Mouse (Mus musculus) yolk sac, embryonic 10.5 days (tissue): Measurements from ENCODE around the gene Klf1.
"Not testable (repeated sequence)": the region's sequence is repeated elsewhere in the genome, so short reads cannot be mapped to it uniquely, and the experiment has no call there.

Experiments
- DNase-seq: peaks from one replicate; pipeline ENCODE4 v3.0.0-alpha.2; 2017; ENCODE audit warnings: low spot score

Klf1 gene

DNA sequence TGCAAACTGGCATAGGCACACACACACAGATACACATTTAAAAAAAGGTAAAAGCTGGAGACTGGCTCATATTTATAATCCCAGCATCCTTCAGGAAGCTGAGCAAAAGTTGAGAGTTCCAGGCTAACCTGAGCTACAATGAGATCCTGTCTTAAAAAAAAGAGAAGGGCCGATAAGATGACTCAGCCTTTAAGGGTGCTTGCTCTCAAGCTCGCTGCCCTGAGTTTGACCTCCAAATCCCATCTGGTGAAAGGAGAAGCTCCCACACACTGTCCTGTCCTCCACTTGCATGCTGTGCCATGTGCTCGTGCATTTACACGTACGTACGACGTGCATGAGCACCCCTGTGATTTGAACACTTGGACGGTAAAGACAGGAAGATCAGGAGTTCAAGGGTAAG, 5.8 kb downstream of the Klf1 start:
- no peak for DNase-seq

- not testable (repeated sequence) for DNase-seq
Observed at GRCm38 (mm10) chr8:84907979-84908378, 6.3 kb downstream of the Klf1 start.

DNA sequence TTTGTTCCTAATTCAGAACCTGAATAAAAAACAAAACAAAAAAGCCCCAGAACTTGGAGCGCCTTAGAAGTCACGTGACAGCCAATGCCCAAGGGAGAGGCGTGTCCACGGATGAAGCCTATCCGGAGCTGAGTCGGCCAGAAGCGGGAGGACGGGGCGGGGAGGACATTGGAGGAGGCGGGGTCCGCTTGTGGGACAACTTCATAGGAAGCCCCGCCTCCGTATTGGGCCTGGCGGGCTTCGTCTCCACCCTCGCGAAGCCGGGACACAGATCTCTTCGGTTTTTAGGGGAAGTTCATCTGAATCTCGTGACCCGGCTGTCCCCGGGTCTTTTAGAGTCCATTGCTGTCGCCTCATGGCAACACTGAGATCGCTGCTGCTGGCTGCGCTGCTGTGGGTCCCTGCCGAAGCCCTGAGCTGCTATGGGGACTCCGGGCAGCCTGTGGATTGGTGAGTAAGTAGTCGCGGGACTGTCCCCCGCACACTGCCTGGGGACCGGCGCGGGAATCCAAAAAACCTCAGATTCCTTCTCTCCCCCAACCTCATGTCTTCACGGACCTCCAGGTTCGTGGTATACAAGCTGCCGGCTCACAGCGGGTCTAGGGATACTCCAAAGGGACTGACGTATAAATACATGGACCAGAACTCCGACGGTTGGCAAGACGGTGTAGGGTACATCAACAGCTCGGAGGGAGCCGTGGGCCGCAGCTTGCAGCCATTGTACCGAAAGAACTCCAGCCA, 6.9 kb downstream of the Klf1 start, which contains the start of gene Dnase2a:
Dnase2a (plus strand) TSS at position 140 of the 741 bp plus-strand sequence.
- DNase-seq, result peak; percentile 94

- DNase-seq, result no peak
Observed at GRCm38 (mm10) chr8:84909162-84909767, 7.5 kb downstream of the Klf1 start.

GRCm38 (mm10) chr8:84909949-84910348, 8.2 kb downstream of the Klf1 start:
- no peak for DNase-seq

DNA sequence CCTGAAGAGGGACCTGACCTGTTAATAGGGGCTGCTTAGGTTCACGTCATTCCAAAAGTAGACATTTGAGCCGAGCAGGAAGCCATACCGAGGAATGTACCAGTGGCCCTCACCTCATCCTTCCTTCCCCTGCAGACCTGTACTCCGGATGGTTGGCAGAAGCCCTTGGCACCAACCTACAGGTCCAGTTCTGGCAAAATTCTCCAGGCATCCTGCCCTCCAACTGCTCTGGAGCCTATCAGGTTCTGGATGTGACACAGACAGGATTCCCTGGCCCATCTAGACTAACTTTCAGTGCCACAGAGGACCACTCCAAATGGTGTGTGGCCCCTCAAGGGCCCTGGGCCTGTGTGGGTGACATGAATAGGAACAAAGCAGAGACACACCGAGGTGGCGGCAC, 8.8 kb downstream of the Klf1 start:
- DNase-seq, result no peak

DNA sequence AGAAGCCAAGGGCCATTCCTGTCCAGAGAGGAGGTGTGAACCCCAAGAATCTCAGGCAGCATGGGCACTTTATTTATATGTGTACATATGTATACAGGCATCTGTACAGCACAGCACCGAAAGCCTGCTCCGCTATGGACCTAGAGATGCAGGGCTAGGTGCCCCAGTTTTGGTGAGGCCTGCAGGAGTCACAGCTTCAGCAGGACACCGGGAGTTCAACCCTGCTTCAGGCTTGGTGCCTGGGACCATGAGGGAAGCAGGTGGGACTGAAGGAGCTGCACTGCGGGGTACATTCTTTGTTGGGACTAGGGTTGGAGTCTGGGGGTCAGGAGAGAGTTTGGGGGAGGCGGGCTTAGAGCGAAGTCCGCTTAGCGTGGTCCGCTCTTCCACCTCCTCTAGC, 10.1 kb downstream of the Klf1 start:
- DNase-seq, result no peak

- no peak for DNase-seq
Observed at GRCm38 (mm10) chr8:84912391-84912790, 10.7 kb downstream of the Klf1 start.

- DNase-seq, result peak; percentile 78
Observed at GRCm38 (mm10) chr8:84912895-84913501, 11.3 kb downstream of the Klf1 start.

- no peak for DNase-seq
Observed at GRCm38 (mm10) chr8:84913502-84913900, 11.8 kb downstream of the Klf1 start.

DNA sequence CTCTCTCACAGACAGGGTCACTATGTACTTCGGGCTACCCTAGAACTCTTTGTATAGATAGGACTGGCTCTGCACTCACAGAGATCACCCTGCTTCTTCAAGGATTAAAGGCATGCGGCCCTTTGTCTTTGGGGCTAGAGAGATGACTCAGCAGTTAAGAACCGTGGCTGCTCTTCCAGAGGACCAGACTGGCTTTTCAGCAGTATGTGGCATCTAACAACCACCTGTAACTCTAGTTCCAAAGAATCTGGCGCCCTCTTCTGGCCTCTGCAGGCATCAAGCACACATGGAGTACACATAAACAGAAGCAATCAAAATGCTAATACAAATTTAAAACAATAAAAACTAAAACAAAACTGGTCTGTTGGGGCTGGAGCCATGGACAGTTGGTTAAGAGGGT, 12.2 kb downstream of the Klf1 start:
- DNase-seq, result peak; percentile 36

- no peak for DNase-seq
Observed at GRCm38 (mm10) chr8:84915269-84915668, 13.5 kb downstream of the Klf1 start.

- no peak for DNase-seq
Observed at GRCm38 (mm10) chr8:84917781-84918180, 16.1 kb downstream of the Klf1 start.

DNA sequence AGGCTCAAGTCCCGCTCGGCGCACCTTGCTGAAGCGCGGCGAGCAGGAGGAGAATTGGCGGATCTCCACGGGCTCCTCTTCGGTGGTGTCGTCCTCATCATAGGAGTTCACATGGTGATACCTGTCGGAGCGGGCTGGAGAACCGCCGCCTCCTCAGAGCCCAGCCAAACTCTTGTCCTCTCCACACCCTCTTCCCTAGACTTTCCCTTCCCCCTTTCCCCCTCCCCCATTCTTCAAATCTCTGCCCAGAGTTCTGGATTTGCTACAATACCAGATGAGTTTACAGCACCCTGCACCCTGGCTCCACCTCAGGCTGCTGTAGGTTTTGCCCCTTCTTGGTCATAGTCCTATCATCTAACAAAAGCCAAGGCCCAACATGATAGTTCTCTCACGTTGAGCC, 16.9 kb downstream of the Klf1 start:
- no peak for DNase-seq

GRCm38 (mm10) chr8:84921596-84921995, 19.9 kb downstream of the Klf1 start:
- no peak for DNase-seq

- no peak for DNase-seq
Observed at GRCm38 (mm10) chr8:84925557-84925956, 23.8 kb downstream of the Klf1 start.

DNA sequence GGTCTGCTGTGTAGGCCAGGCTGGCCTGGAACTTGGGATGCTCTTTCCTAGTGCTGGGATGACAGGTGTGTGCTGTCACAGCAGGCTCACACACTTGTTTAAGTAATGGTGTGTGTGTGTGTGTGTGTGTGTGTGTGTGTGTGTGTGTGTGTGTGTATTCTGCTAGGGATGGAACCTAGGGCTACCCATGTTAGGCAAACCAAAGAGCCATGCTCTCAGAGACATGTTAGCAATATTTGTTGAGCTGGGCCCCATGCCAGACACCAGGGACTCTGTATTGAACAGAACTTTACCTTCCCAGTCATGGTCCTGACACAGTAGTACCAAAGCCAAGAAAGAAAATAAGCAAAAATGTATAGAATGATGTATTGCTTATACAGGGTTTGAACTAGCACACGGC, 25.8 kb downstream of the Klf1 start:
- no peak for DNase-seq

GRCm38 (mm10) chr8:84928456-84929306, 27.0 kb downstream of the Klf1 start:
- peak; percentile 52 for DNase-seq

GRCm38 (mm10) chr8:84930582-84930981, 28.9 kb downstream of the Klf1 start:
- no peak for DNase-seq

GRCm38 (mm10) chr8:84933767-84934559, 32.2 kb downstream of the Klf1 start:
- DNase-seq, result no peak

DNA sequence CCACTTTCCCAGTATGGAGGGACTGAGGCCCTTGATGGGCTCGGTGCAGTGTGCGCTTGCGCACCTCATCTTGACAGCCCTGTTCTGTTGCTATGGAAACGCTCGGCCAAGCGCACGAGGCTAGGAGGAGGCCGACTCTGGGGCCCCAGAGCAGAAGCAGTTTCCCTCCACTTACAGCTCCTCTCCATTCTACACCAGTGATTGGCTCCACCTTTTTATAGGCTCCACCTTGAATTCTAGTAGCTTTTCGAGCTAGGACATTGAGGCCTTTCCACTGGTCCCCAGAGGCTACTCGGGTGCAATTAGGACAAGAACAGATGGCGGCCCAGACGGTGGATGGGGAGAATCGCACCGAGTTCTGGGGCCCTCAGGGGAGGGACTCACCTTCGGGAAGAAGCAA, 33.1 kb downstream of the Klf1 start:
- DNase-seq, result no peak

- DNase-seq, result no peak
Observed at GRCm38 (mm10) chr8:84935489-84935888, 33.8 kb downstream of the Klf1 start.
